Mouse (Mus musculus) CD4-positive, CD25-positive, alpha-beta regulatory T cell, adult 2 months (primary cell): ENCODE results near the gene Rbbp9.
A peak's percentile ranks its signal among the peaks of the same experiment; 100 is the strongest.

ENCODE experiments used
- DNase-seq: peaks from one replicate; pipeline ENCODE4 v3.0.0-alpha.2; 2012; ENCODE audit warnings: low read depth, low spot score

Gene Rbbp9

DNA sequence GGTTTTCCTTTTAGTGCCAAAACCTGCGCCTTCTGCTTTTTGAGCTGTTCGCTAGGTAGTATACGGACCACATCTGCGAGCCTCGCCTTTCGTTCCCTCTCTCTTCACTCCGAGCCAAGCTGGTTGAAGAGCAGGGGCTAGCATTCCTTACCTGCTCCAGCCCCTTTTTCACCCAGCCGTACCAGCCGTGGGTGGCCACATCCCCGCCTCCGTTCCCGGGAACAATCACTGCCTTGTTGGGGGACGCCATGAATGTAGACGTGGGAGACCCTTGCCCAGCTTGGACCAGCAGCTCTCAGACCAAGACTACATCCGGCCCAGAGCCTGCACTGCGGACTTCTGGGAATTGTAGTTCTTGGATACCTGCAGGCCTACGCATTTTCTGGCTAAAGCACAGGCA lies at the start of gene Rbbp9:
Gene Rbbp9, minus strand, starts transcription at position 341 of the 400 bp plus-strand sequence.
- DNase-seq = peak; percentile 71

DNA sequence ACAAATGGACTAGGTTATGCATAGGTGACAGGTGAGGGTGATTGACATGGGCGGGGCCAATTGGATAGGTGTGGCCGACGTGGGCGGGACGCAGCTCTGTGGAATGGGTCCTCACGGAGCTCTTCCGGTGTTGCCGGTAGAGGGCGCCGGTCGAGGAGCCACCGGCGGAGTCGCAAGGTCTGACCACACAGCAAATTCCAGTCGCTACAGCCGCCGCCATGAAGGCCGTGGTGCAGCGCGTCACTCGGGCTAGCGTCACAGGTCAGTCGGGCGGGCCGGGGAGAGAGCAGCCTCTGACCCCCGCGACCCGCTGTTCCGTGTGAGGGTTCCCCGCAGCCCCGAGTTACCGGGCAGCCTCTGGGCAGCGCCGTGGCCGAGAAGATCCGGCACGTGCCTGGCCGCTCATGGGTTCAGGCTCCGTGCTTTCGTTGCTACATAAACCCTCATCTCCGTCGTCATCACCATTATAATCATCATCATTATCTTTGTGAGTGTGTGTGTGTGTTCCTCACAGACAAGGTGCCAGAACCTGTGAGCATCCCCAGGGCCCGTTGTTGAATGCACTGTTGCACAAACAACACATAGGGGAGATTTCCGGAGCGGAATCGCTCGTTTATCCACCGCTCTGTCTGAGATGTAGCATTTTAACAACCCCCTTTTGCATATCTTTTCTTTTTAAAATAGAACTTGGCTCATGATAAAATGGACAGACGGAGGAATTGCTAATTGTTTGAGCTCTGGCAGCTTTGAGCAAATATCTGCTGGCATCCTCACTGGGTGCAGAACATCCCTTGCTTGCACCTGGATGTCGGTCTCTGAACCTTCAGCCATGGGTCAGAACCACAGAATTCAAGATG lies 49.4 kb upstream of the Rbbp9 start, which contains the start of gene Dtd1:
Gene Dtd1, plus strand, starts transcription at position 67 of the 857 bp plus-strand sequence.
- DNase-seq = peak; percentile 93

DNA sequence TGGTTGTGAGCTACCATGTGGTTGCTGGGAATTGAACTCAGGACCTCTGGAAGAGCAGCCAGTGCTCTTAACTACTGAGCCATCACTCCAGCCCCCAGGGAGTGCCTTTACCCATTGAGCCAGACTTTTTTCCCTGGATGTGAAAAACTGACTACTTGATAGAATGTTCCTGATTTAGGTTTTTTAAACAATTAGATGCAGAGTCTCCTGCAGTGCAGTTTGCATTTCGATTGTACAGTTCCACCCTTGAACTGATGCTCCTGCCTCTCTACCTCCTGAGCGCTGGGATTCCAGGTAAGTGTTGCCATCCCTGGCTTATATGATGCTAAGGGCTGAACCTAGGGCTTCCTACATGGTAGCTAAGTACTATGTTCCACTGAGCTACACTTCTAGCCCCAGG lies 47.3 kb upstream of the Rbbp9 start:
- DNase-seq = no peak

DNA sequence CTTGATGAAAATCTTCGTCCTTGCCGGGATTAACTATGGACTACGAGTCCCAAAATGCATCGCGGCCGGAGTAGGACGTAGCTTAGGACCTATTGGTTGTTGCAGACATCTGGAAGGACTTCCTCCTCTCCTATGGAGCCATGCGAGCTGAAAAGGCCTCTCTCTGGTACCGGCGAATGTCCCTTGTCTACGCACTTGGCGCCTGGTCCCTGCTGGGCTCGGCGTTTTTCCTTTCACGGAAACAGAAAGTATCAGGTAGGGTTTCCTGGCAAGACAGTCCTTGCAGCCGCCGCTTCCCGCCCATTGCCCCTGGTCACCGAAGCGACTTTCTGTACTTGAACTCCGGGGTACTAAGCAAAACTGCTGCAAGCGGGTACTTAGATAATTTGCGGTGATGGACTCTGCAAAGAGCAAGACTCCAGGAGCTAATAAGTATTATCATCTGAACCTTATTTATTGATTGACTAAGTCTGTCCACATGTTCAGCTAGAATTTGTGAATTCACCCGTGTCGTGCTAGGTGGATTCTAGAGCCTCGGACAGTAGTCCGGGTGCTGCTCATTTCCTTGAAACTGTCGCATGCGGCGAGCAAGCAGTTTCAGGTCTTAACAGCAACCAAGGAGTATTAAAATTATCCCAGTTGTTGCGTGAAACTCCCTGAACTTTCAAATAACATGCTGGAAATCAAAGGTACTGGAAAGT lies 43.4 kb upstream of the Rbbp9 start, which contains the start of gene Smim26:
Gene Smim26, plus strand, starts transcription at position 104 of the 701 bp plus-strand sequence.
- peak; percentile 82 for DNase-seq

DNA sequence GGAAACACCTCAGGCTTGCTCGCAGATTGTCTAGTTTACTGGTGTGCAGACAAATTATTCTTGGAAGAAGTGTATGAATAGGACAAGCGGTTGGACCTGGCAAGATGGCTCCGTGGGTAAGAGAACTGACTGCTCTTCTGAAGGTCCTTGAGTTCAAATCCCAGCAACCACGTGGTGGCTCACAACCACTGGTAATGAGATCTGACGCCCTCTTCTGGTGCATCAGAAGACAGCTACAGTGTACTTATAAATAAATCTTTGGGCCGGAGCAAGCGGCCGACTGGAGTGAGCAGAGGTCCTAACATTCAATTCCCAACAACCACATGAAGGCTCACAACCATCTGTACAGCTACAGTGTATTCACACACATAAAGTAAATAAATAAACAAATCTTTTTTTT lies 42.4 kb upstream of the Rbbp9 start:
- DNase-seq = peak; percentile 42

DNA sequence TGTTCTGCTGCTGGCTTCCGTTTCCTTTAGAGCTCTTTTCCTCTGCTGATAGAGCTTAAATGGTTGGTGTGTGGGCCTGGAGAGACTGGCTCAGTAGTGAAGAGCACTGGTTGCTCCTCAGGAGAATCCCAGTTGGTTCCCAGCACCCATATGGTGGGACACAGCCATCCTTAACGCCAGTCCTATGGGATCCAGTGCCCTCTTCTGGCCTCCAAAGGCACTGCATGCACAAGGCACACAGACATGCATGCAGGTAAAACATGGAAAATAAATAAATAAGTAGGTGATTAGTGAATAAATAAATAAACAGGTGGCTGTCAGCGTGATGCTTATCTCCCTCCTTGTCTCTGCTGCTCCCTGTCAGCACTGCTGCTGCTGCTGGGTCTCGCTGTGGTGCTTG lies 38.1 kb upstream of the Rbbp9 start:
- peak; percentile 23 for DNase-seq

DNA sequence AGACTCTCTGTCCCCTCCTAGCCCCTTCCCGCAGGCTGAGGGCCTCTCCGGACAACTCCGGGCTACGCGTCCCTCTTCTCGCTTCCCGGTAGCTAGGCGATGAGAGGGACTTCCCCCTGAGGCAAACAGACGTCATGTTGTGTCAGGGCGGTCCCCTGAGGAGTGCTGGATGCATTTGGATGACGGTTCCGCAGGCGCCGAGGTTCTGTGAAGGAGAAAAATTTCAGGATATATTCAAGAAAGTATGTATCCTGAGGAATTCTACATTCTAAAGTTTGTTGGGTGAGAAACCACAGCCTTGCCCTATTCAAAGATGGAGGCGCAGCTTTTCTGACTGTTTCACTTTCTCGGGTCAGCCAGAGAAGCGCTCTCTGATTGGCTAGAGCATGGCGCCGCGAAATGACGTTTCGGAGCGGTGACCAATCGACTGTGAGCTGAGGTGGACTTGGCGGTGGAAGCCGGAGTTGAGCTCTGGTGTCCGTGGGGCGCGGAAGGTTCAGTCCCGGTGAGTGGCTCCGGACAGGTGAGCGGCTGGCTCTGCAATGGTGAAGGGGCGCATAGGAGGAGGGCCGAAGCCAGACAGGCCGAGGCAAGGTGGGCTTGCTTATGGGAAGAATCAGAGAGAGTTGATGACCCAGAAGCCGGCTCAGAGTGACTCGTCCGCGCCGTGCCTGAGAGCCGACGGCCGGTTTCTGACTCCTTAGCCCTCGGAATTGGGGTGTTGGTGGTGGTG lies 5.3 kb upstream of the Rbbp9 start, which contains the start of gene Sec23b:
Gene Sec23b, plus strand, starts transcription at position 410 of the 733 bp plus-strand sequence.
- peak; percentile 97 for DNase-seq

DNA sequence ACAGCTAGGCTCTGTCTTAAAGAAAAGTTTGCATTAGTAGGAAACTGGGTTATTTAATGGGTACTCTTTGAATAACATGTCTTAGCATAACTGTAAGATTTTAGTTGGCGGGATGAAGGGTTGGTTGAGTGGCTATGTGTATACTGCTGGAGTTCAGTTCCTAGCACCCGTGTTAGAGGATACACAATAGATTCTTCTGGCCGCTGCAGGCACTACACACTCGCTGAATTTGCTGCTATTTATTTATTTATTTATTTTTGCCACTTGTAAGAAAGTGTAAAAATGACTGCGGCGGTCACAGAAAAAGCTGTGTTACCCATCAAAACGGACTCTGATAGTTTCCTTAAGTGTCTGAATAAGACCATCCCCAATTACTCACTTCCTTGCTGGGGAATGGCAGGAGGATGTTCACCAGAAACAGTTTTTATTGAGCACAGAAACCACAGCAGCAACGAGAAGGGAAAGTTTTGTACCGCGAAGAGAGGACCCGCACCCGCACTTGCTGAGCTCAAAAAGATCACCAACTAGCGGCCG lies 4.7 kb upstream of the Rbbp9 start:
- DNase-seq = no peak

DNA sequence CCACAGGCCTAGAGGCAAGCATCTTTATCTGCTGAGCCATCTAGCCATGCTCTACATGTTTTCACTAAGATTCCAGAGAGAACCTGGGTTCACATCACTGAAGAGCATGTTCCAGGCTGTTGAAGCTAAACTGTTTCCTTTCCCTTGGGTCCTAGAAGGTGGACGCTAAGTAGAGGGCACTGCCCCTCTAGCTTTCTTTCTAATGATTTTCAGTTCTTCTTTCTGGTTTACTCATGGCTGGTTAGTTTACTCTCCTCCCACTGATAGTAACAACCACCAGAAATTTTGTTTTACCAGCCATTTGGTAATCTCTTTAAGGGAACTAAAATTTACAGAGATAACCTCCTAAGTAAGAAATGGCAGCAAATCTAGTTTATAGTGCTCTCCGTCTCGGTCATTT lies 3.2 kb upstream of the Rbbp9 start:
- no peak for DNase-seq

DNA sequence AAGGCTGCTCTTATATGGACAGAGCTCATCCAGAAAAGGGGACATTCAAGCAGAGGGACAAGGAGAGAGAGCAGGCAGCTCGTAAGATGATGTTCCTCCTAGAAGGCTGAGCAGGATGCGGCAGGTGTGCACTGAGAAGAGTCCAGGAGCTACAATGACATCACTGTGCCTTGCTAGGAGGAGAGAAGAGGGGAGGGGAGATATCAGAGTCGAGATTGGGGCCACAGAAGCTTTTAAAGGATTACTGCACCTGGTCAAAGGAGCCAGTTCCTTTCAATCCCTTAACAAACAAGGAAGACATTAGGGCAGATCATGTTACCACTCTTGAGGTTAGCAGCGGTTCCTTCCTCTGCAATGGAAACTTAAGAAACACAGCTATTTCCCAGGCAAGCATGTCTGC lies 3.1 kb downstream of the Rbbp9 start:
- DNase-seq = no peak

DNA sequence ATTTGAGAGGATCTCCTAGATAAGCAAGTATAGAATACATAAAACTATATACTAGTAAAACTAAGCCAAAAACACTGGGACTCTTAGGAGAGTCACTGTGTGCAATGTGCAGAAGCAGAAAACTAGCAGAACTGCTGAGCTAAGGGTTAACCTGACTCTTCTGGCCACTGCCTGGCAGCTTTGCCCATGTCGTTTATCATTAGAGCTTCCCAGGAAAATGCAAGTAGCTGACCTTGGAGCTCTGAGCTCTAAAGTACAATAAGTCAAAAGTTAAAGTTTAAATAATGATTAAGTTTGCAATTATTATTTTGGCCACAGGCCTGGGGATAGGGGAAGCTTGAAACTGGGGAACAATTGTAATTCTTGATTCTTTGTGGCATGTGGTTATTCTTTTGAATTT lies 5.2 kb downstream of the Rbbp9 start:
- no peak for DNase-seq

DNA sequence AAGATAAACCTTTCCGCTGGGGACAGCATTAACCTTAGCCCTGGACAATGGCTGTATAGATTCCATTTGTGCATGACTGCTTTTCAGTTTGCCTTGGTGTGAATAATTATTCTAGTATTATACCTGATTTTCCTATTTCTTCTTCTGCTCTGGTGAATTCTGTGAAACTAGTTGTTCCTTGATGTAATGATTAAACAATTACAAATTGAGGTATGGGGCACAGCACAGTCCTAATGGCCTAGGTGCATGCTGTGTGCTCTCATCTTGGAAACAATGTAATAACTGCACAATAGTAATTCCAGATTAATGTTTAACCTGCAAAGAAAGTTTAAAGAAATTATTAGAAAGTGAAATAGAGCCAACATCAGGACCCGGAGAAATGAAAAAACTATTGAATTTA lies 5.6 kb downstream of the Rbbp9 start:
- DNase-seq = no peak

DNA sequence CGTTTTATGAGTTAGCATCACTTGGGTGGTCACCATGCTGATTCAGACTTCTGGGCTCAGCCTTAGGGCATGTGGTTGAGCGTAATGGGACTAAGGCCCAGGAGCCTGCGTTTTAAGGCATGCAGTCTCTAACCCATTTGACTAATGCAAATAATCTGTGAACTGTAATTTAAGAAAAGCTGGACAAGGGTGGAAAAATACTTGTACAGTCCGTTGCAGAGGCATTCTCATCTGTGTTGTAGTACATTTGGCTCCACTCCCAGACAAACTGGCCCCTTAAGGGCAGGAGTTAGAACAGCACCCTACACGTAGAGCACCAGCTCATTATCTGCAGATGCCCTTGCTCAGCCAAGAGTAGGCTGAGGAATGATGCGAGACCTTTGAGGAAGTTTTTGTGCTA lies 6.0 kb downstream of the Rbbp9 start:
- no peak for DNase-seq

DNA sequence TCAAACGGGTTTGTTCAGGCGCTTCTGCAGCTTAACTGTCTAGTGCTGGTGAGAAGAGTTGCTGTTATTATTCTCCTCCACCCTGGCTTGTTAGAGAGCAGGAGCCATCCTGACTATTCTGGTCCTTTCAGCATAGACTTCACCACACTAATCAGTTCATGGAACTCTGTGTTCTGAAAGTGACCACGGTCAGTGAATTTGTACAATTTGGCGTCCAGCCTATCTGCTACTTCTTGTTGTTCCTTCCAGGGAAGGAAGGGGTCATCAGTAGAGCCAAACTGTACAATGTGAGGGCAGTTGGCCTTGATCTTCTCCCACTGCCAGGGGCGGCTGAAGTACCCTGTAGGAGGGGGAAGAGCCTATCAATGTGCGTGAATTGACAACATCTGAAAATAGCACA lies 7.0 kb downstream of the Rbbp9 start:
- DNase-seq = no peak

DNA sequence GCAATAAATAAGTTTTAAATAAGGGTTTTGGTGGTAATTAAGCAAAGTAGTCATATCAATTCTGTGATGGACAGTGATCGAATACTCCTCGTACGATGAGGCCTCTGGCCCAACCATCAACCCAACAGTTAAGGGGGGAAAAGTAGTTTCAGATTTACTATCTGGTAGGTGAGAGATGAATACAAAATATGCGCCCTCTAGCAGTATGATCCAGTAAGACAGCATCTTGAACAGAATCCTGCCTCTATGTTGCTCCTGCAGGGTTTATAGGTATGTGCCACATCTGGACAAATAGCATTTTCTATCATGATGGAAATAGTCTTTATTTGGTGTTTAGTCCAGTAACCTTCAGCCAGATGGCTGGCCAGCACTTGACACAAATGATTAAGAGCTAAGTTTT lies 9.4 kb downstream of the Rbbp9 start:
- DNase-seq = peak; percentile 32

DNA sequence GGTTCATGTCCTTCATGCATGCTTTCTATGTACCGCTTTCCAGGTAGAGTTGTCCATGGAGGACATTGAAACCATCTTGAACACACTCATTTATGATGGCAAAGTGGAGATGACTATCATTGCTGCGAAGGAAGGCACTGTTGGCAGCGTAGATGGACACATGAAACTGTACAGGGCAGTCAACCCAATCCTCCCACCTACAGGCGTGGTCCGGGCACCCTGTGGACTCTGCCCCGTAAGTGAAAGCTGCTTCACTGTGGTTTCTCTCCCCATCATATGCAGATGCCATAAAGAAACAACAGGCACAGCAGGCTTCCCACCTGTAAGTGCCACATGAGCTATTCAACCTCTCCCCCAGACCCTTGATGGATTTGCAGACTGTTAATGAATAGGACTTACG lies 13.5 kb downstream of the Rbbp9 start:
- no peak for DNase-seq

DNA sequence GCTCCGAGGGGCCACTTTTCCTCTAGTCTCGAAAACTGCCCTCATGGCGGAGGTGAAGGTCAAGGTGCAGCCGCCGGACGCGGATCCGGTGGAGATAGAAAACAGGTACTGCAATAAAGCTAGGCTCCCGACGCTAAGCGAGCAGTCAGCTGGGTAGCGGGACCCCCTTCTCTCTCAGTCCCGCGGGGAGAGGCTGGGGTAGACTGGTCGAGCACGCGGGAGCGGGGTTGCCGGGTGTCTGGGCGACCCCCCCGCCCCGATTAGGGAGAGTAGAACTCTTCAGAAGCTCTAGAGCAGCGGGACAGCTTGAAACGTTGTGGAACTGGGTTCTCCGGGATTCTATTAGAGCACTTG lies 22.9 kb downstream of the Rbbp9 start:
- DNase-seq = no peak

DNA sequence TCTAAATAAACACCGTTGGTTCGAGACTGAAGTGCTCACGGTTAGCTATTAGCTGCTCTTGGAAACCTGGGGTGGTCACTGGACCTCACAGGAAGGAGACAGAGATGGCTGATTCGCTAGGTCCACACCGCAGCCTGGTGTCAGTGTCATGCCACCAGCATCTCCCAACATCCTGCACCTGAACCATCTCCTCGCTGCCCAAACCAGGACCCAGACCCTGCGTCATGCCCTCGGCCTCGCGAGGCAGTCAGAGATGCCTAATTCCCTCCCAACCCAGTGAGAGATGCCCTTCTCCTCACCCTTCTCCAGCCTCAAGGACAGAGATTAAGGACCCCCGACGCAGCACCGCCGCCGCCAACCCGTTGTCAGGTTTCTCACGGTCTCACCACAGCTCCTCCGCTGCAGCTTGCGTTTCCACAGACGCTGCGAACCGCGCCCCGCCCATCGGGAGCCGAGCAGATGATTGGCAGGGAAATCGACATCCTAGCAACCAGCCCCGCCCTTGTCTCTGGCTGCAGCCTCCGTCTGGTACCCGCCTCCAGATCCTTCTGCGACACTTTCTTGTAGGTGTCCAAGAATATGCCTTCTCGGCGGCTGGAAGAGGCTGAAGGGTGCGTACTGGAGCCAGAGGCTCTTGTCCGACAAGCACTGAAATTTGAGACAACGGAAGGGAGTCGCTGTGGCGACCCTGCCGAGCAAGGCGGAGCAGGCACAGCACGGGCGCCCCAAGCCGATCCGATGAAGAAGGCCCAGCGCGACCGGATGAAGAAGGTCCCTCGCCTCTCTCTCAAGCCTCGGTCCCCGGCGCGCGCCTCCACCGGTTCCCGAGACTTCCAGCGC lies 23.5 kb downstream of the Rbbp9 start, which contains the start of the genes Dzank1 and Polr3f:
Gene Dzank1, minus strand, starts transcription at position 434 of the 840 bp plus-strand sequence.
Gene Polr3f, plus strand, starts transcription at position 738 of the 840 bp plus-strand sequence.
- peak; percentile 98 for DNase-seq

DNA sequence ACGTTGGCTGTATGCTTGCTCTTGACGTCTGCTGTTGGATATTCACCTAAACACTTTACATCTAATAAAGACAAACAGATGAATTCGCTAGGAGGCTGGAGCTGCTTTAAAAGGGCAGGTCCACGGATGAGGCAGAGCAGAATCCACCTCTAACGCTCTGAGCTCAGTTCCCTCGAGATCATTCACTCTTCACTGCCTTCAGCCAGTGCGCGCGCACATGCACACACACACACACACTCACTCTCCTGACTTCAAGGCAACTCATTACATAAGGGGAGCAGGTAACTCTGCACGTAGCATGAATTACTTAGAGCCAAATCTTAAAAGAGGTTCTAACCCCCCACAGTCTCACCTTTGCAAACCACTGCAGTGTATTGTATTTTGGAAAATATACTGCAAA lies 24.8 kb downstream of the Rbbp9 start:
- DNase-seq = no peak

DNA sequence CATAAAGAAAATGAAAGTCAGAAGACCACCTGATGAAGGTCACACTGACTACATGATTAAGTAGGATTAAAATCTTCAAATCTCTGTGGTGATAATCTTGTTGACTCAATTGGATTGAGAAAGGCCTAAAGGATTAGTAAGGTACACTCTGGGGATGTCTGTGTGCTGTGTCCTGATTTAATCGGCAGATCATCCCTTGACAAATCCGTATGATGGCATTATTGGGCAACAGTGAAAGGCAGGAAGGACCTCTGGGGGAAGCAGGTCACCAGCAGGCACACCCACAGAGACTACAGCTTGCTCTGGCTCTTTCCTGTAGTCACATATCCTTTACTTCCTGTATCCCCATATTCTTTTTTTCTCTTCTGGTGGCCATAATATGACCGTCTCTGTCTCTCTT lies 30.9 kb downstream of the Rbbp9 start:
- DNase-seq = no peak

DNA sequence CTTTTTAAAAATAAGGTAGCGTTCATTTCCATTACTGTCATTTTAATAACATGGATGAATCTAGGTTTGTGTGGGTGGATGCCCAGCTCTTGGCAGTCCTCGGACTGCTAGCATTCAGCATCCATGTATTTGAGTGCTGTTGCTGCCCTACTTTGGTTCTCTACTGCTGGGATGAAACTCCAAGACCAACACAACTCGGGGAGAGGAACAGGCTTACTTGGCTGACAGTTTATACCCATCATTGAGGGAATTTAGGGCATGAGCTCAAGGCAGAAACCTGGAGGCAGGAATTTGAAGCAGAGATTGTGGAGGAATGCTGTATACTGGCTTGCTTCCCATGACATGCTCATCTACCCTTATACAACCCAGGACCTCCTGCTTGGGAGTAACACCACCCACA lies 36.0 kb downstream of the Rbbp9 start:
- DNase-seq = no peak
